Mouse (Mus musculus) liver, adult 2 months (tissue): Measurements from ENCODE around the gene Wdr11. TPM values are rescaled to one million over a fixed set of nuclear protein-coding genes. Genes with fewer than 3 reads are reported as not detected.

Experiments used
- DNase-seq: peaks from one replicate; pipeline ENCODE4 v3.0.0-alpha.2; 2011; ENCODE audit warnings: low read depth, low spot score; ENCODE audit errors: extremely low read depth
- H3K27ac ChIP-seq: fragments of 200-500 bp; replicated peaks from 2 replicates; pipeline ENCODE4 v1.5.1; 2012; ENCODE audit warnings: low read depth, mild to moderate bottlenecking, control low read depth, inconsistent platforms, low read length; ENCODE audit not compliant: insufficient read depth
- H3K27me3 ChIP-seq: fragments of 200-500 bp; 2 replicates; pipeline ENCODE4 v1.6.1; 2012; ENCODE audit warnings: mild to moderate bottlenecking, moderate library complexity, low read length, inconsistent platforms; ENCODE audit not compliant: control insufficient read depth, insufficient read depth
- H3K36me3 ChIP-seq: fragments of 200-500 bp; 2 replicates; pipeline ENCODE4 v1.6.1; 2012; ENCODE audit warnings: low read length, inconsistent platforms; ENCODE audit not compliant: control insufficient read depth, insufficient read depth
- H3K4me1 ChIP-seq: fragments of 200-500 bp; 2 replicates; pipeline ENCODE4 v1.6.1; 2011; ENCODE audit warnings: low read length; ENCODE audit not compliant: control insufficient read depth, insufficient read depth
- H3K4me3 ChIP-seq: fragments of 200-500 bp; 2 replicates; pipeline ENCODE4 v1.5.1; 2011; ENCODE audit warnings: low read depth, mild to moderate bottlenecking, control low read depth, low read length, moderate library complexity; ENCODE audit not compliant: insufficient read depth
- H3K79me2 ChIP-seq: fragments of 200-500 bp; 2 replicates; pipeline ENCODE4 v1.6.1; 2012; ENCODE audit warnings: inconsistent platforms, mild to moderate bottlenecking, low read length, moderate library complexity; ENCODE audit not compliant: control insufficient read depth, insufficient read depth
- H3K9ac ChIP-seq: fragments of 200-500 bp; 2 replicates; pipeline ENCODE4 v1.6.1; 2012; ENCODE audit warnings: low read depth, mild to moderate bottlenecking, control low read depth, inconsistent platforms, low read length
- CTCF ChIP-seq: fragments of 200-500 bp; IDR thresholded peaks from 2 replicates; pipeline ENCODE4 v1.5.1; 2011; ENCODE audit warnings: low read depth, low read length, control low read depth
- POLR2A ChIP-seq: fragments of 200-500 bp; IDR thresholded peaks from 2 replicates; pipeline ENCODE4 v1.6.1; 2011; ENCODE audit warnings: low read length, control low read depth; ENCODE audit not compliant: insufficient read depth; ENCODE audit errors: extremely low read depth
- WGBS: fragments of 180-500 bp; shearing (Covaris S2); methylation state at CpG from one replicate; pipeline ENCODE4 v1.1.7; 2018; 5-methylcytosine and 5-hydroxymethylcytosine counted together
- polyA plus RNA-seq: library from polyadenylated mRNA; depleted of rRNA; stranded (reverse); fragments of >200 nt; gene quantifications from 2 replicates; pipeline ENCODE4 v1.2.3, GENCODE M21; 2012
- total RNA-seq: library from RNA; depleted of rRNA; stranded (reverse); fragments of >200 nt; gene quantifications from 2 replicates; pipeline ENCODE4 v1.2.3, GENCODE M21; 2014

Wdr11 gene
- total and polyA plus RNA-seq, 2 experiments, result 11.6 to 27.3 TPM

DNA sequence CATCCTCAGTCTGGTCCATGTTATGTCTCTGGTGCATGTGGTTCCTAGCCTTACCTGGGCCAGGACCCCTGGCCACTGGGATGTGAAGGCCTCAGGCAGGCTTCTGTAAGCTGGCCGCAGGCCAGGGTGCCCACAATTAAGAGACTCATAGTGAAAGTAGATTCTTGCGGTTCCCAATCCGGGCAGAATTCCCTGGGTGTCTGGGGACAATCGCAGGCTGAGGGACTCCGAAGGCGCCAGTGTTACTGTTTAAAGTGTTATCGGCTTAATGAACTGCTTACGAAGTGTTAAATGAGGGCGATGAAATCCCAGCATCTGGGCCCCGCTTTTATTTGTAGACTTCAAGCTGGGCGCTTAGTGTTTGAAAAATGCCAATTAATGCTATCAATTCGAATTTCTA lies 63.3 kb downstream of the Wdr11 start:
- DNase-seq, result no peak
- TF ChIP-seq POLR2A (no peak), CTCF (no peak)
- no peak overlapping the region for H3K9ac ChIP-seq
- H3K27me3 ChIP-seq, result no peaks in the 10 kb centered on the region
- no peak overlapping the region for H3K27ac ChIP-seq
- 65% methylated on average over 12 of the region's 12 CpGs for WGBS
- H3K36me3 ChIP-seq, result no peaks in the 10 kb centered on the region
- H3K79me2 ChIP-seq, result no peaks in the 10 kb centered on the region
- H3K4me1 ChIP-seq, result no peaks in the 10 kb centered on the region
- H3K4me3 ChIP-seq, result no peak overlapping the region

DNA sequence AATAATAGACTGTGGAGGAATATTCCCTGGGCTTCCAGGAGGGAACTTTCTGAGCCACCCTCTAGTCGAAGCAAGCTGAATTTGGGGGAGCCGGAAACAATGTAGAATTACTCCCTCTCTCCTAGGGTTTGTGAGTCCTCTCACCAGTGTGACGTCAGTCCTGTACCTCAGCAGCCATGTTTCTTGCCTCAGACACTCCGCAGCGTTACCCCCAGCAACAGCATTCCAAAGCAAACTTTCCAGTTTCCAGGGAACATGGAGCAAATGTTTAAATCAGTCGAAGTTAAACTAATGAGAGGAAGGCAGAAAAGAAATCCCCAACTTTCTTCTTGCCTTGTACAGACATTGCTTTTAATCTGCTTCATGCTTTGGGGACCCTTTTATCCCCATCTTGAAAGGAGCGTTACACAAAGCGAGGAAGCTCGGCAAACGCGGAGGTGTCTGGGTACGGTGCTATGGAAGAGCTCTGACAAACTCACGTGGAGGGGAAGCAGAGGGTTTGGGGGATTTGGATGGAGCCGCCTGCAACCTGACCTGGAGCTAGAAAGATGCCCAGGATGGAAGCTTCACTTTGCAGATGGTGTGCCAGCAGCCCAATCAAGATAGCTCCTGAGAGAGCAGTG lies 64.1 kb downstream of the Wdr11 start:
- H3K27me3 ChIP-seq, result no peaks in the 10 kb centered on the region
- no peak for DNase-seq
- H3K4me1 ChIP-seq, result no peaks in the 10 kb centered on the region
- no peak overlapping the region for H3K9ac ChIP-seq
- H3K79me2 ChIP-seq, result no peaks in the 10 kb centered on the region
- no peak overlapping the region for H3K4me3 ChIP-seq
- no peak overlapping the region for H3K27ac ChIP-seq
- 80% methylated on average over 14 of the region's 14 CpGs for WGBS
- no peaks in the 10 kb centered on the region for H3K36me3 ChIP-seq
- no peak for TF ChIP-seq CTCF
- no peak for TF ChIP-seq POLR2A

DNA sequence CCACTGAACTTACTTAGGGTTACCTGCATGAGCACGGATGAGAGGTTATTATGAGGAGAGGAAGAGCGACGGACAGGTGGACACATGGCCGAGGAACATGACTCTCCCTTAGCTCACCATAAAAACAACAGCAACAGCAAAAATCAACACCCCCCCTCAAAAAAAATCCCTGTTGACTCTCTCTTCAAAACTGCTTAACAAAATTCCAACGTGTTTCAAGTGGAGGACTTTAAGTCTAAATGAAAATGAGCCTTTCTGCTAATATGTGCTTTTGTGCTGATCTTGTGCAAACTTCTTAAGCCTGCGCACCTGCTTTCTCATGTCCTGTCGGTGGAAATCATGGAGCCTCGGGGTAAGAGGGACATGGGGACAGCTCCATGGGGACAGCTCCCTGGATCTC lies 66.2 kb downstream of the Wdr11 start:
- no peaks in the 10 kb centered on the region for H3K36me3 ChIP-seq
- no peak overlapping the region for H3K27ac ChIP-seq
- H3K4me1 ChIP-seq, result no peaks in the 10 kb centered on the region
- no peak overlapping the region for H3K9ac ChIP-seq
- no peaks in the 10 kb centered on the region for H3K27me3 ChIP-seq
- 86% methylated on average over 8 of the region's 8 CpGs for WGBS
- no peak for TF ChIP-seq CTCF
- TF ChIP-seq POLR2A, result no peak
- DNase-seq, result no peak
- no peaks in the 10 kb centered on the region for H3K79me2 ChIP-seq
- no peak overlapping the region for H3K4me3 ChIP-seq

DNA sequence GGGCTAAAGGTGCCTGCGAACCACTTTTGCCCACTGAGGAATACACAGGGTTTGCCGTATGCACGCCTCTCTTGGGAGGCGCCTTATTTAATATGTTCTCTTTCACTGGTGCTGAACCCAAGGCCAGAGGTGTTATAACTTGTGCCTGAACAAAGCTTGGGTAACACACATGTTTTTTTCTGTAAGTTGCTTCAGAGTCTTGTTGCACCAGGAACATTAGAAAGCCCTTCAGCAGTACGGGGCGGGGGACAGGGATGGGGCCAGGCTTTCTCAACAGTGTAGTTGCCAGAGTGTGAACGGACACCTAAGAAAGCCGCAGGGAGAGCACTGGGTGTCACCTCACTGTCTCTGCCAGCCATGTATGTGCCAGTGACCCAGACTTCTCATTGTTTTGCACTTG lies 68.1 kb downstream of the Wdr11 start:
- Histone ChIP-seq H3K36me3 (no peaks in the 10 kb centered on the region), H3K4me3 (no peak overlapping the region), H3K27me3 (no peaks in the 10 kb centered on the region), H3K9ac (no peak overlapping the region), H3K27ac (no peak overlapping the region), H3K79me2 (no peaks in the 10 kb centered on the region), H3K4me1 (peaks cover 5% of the 10 kb centered on the region; the same call in 1 of the 2 replicates)
- no peak for TF ChIP-seq POLR2A
- no peak for TF ChIP-seq CTCF
- 79% methylated on average over 8 of the region's 8 CpGs for WGBS
- DNase-seq, result no peak

DNA sequence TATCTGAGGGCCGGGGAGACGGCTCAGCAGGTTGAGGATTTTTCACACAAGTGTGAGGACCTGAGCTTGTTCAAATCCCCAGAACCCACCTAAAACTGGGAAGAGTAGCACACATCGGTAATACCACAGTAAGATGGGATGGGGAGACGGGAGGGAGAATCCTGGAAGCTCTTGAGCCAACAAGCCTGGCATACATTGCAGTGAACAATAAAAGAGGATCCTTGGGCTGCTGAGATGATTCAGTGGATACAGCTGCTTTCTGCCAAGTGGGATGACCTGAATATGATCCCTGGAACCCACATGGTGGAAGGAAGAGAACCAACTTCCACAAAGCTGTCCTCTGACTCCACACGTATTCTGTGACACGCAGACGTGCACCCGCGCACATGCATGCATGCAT lies 68.9 kb downstream of the Wdr11 start:
- Histone ChIP-seq H3K27ac (no peak overlapping the region), H3K79me2 (no peaks in the 10 kb centered on the region), H3K4me1 (peaks cover 5% of the 10 kb centered on the region; the same call in 1 of the 2 replicates), H3K4me3 (no peak overlapping the region), H3K27me3 (no peaks in the 10 kb centered on the region), H3K9ac (no peak overlapping the region), H3K36me3 (no peaks in the 10 kb centered on the region)
- TF ChIP-seq CTCF (no peak), POLR2A (no peak)
- DNase-seq, result no peak
- WGBS, result 88% methylated on average over 9 of the region's 9 CpGs

DNA sequence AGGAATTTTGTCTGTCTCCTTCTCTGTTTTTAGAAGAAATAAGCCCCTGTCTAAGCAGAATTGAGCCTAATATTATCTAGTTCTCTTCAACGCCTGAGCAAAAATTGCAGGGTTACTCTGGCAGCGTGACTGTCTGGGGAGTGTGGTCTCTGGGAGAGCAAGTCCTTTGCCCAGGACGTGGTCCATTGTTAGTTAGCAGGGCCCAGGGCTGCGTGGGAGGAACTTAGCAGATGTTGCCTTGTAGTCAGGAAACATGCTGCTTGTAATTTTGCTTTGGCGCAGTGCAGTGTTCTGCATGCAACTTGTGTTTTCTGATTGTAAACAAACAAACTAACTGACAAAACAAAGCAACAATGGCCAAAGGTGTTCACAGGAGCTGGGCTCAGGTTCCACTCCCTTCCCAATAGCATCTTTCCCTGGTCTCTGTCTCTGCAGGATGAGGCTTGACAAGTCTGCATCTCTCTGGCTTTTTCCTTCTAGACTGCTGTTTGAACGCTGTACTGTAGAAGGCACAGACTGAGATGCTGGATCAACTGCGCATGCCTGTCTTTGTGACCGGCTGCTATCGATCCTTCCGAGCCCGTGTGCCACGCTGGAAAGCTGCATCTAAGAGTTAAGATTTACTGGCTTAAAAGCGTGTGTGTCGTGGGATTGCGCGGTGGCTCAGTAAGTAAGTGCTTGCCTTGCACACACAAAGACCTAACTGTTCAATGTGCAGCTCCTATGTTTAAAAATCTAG lies 70.6 kb downstream of the Wdr11 start:
- Histone ChIP-seq H3K27me3 (no peaks in the 10 kb centered on the region), H3K27ac (no peak overlapping the region), H3K4me3 (no peak overlapping the region), H3K36me3 (no peaks in the 10 kb centered on the region), H3K4me1 (peaks cover 5% of the 10 kb centered on the region; the same call in 1 of the 2 replicates), H3K79me2 (no peaks in the 10 kb centered on the region), H3K9ac (no peak overlapping the region)
- TF ChIP-seq CTCF (no peak), POLR2A (no peak)
- 78% methylated on average over 16 of the region's 16 CpGs for WGBS
- no peak for DNase-seq
